Mouse (Mus musculus): ENCODE measurements around the gene Capzb.
A peak's percentile ranks its signal among the peaks of the same experiment; 100 is the strongest.

Gene Capzb

DNA sequence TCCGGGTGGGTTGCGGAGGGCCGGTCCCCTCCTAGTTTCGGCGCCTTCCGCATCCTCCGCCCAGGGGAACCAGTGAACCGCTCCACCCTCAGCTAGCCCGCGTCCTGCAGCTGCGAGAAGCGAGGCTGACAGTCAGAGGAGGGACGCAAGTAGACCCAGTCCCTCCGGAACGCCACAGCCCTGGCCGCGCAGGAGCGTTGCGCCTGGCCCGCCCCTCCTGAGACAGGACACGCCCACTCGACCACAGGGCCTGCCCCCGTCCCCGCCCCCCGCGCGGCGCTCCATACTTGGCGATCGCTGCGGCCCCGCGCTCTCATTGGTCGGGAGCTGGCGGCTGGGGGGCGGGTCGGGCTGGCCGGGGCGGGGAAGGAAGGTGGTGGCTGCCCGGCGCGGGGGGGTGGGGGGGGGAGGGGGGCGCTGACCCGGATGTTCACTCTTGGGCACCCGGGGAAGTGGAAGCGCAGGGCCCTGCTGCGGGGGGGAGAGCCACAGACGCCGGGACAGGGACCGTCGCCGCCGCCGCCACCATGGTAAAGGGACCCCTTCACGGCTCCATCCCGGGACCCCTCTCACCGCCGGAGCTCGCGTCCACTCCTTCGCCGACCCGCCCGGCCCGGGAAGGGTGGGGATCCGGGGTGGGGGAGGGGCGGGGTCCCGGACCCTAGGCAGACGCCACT is at the start of gene Capzb:
Gene Capzb (plus strand): TSS at position 401 of the 677 bp plus-strand sequence.
- peak; percentile 95 for DNase-seq (ENCODE audit: low spot score)

DNA sequence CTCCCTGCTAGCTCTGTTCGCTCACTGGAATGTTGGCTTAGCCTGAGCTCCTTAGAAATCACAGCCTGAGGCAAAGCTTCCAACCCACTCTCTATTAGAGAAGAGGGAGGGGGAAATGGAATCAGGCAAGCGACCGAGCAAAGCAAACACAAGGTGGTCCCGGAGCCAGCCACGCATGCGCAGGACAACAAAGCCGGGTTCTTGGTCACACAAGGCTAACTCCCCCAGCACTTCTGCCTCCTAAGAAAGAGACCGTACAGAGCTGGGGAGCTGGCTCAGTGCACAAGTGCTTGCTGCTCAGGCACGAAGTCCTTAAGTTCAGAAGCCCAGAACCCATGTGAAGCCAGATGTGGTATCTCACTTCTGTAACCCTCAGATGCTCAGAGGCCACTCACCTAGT is 49.7 kb upstream of the Capzb start:
- peak; percentile 45 for DNase-seq (ENCODE audit: low spot score)

DNA sequence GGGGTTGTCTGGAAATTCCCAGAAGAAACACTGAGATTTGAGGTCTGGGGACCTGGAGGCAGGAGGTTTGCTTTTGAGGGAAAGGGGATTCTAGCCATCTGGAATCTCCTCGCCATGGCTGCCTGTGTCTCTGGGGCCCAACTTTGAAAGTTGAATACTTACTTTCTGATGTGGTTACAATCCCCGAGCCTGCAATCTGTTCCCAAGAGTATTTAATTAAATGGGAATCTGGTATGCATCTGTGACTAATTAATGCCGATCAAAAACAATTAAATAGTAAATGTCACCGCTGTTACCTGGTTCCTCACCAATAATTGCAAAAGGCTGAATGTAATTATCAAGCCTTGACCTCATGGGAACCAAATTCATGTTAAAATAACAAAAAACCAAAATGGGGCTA is 48.1 kb upstream of the Capzb start:
- no peak for DNase-seq (ENCODE audit: low spot score)

DNA sequence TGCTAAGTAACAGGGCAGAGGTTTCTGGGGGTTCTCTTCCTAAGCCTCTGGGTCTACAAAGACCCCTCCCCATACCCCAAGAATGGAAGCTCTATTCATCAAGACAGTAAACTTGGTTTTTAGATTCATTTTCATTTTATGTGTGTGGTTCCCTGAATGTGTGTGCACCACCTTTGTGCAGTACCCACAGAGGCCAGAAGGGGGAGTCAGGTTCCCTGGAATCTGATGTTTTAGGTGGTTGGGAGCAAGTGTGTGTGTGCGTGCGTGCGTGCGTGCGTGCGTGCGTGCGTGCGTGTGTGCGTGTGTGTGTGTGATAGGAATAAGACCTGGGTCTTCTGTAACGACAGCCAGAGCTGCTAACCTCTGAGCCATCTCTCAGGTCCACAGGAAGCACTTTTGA is 47.5 kb upstream of the Capzb start:
- no peak for DNase-seq (ENCODE audit: low spot score)

DNA sequence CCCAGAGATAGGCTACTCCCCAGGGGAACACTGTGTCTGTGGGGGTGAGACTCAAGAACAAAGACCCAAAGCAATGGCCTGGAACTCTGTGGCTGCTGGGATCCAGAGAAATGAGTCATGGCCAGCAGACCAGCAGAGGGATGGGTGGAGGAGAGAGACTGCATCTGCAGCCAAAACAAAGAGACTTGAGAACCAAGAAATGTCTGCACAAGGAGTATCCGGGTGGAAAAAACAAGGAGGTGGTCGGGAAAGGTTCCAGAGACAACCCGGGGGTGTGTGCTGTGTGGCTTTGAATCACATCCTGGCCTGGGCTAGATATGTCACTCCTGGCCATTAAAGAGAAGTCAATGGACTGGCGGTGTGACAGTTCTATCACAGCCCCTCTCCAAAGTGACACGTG is 45.9 kb upstream of the Capzb start:
- DNase-seq (ENCODE audit: low spot score): peak; percentile 40

DNA sequence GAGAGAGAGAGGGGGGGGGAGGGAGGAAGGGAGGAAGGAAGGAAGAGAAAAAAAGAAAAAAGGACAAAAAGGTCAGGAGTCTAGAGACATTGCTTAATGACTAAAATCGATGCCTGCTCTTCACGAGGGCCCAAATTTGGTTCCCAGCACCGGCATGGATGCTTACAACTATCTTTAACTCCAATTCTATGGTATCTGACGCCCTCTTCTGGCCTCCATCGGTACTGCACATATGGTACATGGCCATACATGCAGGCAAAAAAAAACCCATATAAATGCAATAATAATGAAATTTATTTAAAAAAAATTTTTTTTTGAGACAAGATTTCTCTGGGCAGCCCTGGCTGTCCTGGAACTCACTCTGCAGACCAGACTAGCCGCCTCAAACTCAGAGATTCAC is 41.3 kb upstream of the Capzb start:
- DNase-seq (ENCODE audit: low spot score): peak; percentile 60

DNA sequence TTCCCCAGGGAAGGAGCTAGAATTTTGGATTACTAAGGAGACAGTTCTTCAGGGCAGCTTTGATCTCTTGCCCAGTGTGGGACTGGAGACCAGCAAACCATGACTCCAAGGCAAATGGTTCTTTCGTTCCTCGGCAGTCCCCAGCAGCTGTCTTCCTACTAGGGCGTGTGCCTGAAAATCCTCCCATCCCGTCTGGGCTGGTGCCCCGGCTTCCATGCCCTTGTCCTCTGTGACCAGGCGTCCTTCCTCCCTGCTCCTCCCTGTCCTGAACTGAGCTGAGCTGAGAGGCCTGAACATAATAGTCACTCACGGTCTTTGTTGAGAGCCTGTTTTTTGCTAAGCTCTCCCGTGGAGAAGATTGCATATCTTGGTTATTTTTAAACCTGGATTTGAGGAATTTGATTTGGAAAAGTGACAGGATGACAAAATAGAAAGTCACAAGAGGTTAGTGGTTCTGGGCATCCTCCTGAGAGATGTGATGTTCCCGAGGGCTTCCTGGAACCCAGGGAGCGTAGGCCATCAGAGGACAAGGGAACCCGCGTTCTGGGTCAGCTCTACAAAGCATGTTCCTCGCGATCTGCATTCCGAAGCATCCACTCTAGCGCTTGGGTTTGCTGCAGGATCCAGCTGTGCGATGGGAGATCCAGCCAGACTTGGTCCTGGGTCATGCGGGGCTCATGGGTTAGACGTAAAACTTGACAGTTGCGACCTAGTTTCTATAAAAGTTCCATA is 38.0 kb upstream of the Capzb start:
- peak; percentile 49 for DNase-seq (ENCODE audit: low spot score)

DNA sequence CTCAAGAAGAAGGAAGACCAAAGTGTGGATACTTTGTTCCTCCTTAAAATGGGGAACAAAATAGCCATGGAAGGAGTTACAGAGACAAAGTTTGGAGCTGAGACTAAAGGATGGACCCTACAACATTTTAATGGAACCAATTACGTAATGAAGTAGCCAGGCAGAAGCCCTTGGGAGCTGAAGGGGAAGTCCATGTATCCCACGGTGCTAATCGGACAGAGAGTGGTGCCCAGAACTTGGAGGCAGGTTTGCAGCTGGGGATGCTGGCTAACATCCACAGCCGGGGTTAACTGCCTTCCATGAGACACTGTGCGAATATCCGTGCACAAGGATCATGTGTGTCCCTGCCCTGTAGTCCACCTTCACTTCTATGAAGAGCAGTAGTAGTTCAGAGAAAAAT is 36.2 kb upstream of the Capzb start:
- no peak for DNase-seq (ENCODE audit: low spot score)

DNA sequence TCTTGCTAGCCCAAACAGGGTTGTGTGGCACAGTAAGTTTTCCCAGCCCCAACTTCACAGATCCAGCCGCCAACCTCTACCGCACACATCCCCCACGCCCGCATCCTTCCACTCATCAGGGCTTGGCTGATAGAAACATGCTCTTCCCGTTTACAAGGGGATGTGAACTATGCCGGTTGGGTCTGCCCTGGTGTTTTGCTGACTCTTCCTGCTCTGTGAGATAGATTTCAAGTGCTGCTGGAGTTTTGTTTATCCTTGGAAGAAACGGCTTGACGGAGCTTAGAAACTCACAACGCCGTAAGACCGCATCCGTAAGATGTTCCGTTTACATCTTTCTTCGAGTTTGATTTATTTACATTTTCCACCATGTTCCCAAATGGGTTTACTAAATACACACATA is 34.3 kb upstream of the Capzb start:
- no peak for DNase-seq (ENCODE audit: low spot score)

DNA sequence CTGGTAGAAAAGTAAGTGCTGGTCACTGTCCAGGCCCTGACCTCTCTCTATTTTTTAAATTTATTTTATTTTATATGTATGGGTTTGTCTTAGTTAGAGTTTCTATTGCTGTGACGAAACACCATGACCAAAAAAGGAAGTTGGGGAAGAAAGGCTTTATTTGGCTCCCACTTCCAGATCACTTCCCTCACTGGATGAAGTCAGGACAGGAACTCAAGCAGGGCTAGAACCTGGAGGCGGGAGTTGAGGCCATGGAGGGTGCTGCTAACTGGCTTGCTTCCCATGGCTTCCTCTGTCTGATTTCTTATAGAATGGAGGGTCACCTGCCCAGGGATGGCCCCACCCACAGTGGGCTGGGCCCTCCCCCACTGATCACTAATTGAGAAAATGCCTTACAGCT is 31.6 kb upstream of the Capzb start:
- no peak for DNase-seq (ENCODE audit: low spot score)

DNA sequence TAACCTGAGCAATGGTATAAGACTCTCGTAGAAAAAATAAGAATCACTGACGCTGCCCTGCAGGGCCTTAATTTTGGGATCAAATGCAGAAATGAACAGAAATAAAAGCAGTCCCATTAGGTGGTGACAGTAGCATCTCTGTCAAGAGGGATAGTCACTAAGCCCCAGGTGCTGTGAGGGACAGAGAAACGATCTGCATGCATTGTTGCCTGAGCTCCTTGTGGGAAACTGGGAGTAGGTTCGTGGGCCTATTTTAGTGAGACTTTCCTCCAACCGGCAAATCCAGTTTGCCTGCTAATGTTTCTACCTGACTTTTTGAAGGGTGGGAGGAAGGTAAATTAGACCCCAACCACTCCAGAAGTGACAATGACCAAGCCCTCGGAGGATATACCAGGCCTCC is 28.6 kb upstream of the Capzb start:
- no peak for DNase-seq (ENCODE audit: low spot score)

DNA sequence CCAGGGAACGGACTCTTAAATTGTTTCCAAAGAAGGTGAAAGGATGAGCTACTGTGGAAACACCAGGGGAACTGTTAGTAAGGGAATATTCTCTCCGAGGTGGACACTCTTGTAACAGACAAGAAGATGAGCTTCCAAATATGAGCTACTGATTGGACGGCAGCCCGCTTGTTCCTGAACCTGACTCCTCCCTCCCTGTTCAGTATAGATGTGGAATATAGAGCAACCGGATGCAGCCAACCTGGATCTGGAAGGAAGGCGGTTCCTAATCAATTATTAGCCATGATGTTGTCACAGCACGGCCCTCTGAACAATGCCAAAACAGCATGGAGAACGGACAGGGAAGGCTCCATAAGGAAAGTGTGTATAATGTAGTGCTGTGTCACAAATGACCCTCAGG is 27.4 kb upstream of the Capzb start:
- no peak for DNase-seq (ENCODE audit: low spot score)

DNA sequence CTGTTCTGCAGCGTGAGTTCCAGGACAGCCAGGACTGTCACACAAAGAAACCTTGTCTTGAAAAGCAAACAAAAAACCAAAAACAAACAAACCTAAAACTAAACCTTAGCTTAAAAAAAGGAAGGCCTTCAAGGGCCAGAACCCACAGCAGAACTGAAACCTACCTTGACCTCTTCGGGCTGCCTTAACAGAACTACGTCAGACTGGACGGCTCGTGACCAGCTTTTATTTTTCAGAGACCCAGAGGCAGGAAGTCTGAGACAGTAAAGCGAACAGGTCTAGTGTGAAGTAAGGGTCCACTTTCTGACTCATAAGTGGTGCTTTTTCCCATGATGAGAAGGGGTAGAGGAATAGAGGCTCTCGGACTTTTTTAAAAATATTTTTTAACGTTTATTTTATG is 26.5 kb upstream of the Capzb start:
- no peak for DNase-seq (ENCODE audit: low spot score)

DNA sequence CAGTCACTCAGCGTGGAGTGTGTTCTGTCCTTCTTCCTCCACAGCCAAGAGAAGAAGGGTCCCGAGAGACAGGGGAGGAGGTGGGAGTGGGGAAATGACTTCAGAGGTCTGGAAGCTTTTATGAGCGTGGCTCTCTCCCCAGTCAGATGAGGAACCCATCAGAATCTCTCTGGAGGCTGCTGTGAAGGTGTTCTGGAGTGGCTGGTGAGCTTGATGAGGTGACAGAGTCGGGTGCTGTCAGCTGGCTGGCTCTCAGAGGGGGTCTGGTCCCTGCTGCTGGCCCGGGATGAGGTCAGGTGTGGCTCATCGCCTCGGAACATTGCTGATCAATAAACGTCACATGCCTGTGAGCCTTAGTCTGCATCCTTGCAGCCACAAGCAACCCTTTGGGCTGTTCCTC is 25.6 kb upstream of the Capzb start:
- DNase-seq (ENCODE audit: low spot score): no peak

DNA sequence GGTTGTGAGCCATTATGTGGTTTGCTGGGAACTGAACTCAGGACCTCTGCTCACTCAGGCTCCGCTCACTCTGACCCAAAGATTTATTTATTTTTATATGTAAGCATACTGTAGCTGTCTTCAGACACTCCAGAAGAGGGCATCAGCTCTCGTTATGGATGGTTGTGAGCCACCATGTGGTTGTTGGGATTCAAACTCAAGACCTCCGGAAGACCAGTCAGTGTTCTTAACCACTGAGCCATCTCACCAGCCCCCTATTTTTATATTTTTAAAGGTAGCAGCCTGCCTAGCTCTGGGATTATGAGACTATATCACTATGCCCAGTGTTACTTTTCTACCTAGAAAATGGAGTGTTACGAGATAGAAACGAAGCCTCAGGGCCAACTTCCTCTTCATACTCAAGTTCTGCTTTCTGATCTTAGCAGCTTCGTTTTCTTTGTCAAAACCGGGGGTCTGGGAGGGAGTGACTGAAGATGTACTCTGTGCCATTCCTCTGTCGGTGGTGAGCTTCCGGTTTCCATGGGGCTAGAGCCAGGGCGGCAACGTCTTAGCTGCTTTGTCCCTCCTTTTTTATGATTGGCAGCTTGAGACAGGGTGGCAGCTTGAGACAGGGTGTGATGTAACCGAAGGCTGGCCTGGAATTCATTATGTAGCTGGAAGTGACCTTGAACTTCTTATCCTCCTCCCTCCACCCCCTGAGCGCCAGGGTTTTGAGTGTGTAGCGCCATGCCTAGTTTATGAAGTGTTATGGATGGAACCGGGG is 23.5 kb upstream of the Capzb start:
- peak; percentile 48 for DNase-seq (ENCODE audit: low spot score)

DNA sequence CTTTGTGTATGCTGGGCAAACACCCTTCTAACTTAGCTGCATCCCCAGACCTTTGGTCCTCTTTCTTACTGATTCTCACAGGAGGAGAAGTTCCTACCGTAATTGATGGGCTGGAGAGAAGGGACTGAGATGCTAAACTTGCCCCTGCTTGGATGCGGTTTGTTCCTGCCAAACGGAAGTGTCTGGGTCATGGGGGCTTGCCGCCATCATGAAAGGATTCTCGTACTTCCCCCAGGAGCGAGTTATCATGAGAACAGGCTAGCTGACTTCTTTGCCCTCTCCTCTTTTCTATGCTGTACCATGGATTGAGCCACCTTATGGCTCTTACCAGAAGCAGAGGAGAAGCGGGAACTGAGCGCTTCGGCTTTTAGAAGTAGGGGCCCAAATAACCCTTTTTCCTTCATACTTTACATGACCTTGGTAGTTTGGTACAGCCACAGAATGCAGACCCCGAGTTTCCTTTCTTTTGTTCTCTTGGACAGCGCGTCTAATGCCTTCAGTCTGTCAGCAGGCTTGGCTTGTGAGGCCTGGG is 22.9 kb upstream of the Capzb start:
- DNase-seq (ENCODE audit: low spot score): no peak

DNA sequence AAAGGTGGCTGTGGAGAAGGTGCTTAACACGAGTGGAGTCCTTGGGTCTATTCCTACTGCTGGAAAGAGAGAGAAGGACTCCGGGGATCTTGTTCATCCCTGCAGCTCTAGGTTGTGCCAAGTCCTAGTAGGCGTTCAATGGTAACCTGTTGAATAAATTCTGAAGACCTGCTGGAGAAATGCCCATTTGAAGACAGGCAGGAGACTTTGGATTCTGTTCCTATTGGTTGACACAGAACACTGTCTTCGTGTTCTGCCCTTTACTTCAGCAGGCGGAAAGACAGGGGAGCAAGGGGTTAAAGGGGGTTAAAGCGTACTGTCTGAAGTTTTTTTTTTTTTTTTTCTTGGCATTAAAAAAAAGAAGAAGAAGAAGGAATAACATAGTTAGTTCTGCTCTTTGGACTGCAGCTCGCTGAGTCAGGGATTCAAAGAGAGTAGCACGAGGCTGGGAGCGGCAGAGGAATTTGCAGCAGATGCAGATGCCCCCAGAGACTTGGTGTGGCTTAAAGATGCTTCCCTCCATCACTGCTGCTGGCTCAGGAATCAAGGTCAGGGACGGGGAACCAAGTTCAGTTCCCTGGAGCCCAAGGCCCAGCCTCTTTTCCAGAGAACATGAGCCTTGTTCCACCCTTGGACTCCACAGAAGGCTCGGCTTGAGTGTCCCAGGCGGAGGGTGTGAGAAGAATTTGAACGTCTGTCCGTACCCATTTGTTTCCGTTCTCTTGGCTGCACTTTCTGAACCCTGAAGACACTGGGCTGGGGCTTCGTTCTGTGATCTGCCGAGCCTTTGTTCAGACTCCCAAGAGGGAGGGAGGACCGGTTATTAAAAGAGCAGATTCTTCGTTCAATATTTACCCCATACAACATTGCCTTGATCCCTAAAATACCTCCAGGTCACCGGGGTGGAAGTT is 17.4 kb upstream of the Capzb start:
- peak; percentile 78 for DNase-seq (ENCODE audit: low spot score)

DNA sequence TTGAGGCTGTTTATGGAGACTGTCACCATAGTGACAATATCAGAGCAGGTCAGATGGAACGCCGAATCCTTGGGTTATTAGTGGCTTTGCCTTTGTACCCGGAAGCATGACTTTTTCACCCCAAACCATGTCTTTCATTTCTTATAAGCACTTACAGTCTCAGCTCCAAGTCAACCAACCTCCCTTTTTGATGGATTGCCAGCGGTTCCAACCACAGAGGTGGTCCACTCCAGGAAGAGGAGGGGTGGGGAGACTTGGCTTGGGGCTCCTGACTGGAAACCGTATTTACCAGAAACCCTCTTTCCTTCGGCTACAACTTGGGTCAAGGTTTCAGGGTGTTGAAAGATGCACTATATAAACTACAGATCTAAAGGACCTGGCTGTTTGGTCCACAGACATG is 16.7 kb upstream of the Capzb start:
- DNase-seq (ENCODE audit: low spot score): no peak

DNA sequence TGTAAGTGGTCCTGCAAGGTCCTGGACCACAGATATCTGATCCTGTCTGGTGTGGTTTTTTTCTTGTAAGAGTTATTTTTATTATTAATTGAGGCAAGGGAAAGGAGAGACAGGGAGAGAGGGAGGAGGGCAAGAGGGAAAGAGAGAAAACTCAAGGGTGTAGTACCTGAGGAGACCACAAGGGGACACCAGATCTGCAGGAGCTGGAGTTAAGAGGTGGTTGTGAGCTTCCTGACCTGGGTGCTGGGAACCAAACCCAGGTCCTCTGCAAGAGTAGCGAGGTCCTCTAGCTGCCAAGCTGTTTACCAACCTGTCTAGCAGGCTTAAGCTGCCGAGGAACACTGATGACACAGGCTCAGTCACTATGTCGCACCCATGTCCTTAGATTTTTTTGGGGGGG is 14.8 kb upstream of the Capzb start:
- DNase-seq (ENCODE audit: low spot score): peak; percentile 34

DNA sequence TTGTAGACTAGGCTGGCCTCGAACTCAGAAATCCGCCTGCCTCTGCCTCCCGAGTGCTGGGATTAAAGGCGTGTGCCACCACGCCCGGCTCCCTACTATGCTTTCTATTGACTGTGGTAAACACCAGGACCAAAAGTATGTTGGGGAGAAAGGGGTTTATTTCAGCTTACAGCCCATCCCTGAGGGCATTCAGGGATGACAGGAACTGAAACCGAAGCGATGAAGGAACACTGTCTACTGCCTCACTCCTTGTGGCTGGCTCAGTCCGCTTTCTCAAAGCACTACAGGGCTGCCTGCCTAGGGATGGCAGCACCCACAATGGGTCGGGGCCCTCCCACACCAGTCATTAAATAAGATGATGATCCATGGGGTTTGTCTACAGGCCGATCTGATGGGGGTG is 14.3 kb upstream of the Capzb start:
- no peak for DNase-seq (ENCODE audit: low spot score)

DNA sequence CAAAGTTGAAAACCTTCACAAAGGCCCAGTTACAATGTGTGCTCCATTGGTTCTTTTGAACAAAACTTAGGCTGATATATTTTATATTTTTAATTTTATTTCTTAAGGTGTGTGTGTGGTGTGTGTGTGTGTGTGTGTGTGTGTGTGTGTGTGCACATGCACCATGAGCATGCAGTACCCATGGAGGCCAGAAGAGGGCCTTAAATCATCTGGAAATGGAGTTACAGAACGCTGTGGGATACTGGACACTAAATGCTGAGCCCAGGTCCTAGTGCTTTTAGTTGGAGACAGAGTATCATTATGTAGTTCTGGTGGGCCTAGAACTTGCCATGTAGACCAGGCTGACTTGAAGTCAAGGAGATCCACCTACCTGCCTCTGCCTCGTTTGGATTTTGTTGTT is 13.5 kb upstream of the Capzb start:
- DNase-seq (ENCODE audit: low spot score): no peak

Measured in testis, postnatal 14 days (tissue).